Mouse (Mus musculus) cerebellum, postnatal 10 days (tissue): ENCODE measurements at regions not wholly inside any gene's neighbourhood (a gene's known extent, or its start where the extent isn't known, plus 50 kb on each side); places are given as distances from the start of the nearest gene placed in this dataset.

Experiments
- DNase-seq, 2 experiments: peaks; one replicate each; pipeline ENCODE4 v3.0.0; 2021; ENCODE audit warnings: mixed read lengths in 2 of 2

GRCm38 (mm10) chr3:13336152-13336551 is 1144.3 kb upstream of the Slc7a12 start:
- no peak for DNase-seq

- peak; percentile 4 to 9 for DNase-seq
Observed at GRCm38 (mm10) chr3:13386148-13386547, 1094.3 kb upstream of the Slc7a12 start.
